Mouse (Mus musculus) brain, embryonic 14.5 days (tissue): ENCODE data around the gene Sorcs2. TPM values are rescaled to one million over a fixed set of nuclear protein-coding genes. Genes with fewer than 3 reads are reported as not detected.
A peak's percentile ranks its signal among the peaks of the same experiment; 100 is the strongest.

Experiments used
- DNase-seq: peaks from one replicate; pipeline ENCODE4 v3.0.0-alpha.2; 2011; ENCODE audit warnings: low read depth
- CTCF ChIP-seq: fragments of 200-500 bp; IDR thresholded peaks from 2 replicates; pipeline ENCODE4 v1.5.1; 2012; ENCODE audit warnings: inconsistent platforms, mild to moderate bottlenecking, moderate library complexity, borderline replicate concordance; ENCODE audit not compliant: insufficient read depth, insufficient read length; ENCODE audit errors: extremely low read depth
- POLR2A ChIP-seq: fragments of 200-500 bp; IDR thresholded peaks from 2 replicates; pipeline ENCODE4 v1.6.1; 2012; ENCODE audit warnings: mild to moderate bottlenecking, inconsistent platforms, borderline replicate concordance; ENCODE audit not compliant: poor library complexity, insufficient read depth, insufficient read length, severe bottlenecking; ENCODE audit errors: extremely low read depth
- polyA plus RNA-seq: library from polyadenylated mRNA; depleted of rRNA; stranded (reverse); fragments of >200 nt; gene quantifications from 2 replicates; pipeline ENCODE4 v1.2.3, GENCODE M21; 2012

Gene Sorcs2
- polyA plus RNA-seq, 1 experiment, result 29.0 TPM

GRCm38 (mm10) chr5:36081021-36081420, 316.9 kb downstream of the Sorcs2 start:
- DNase-seq, result no peak
- TF ChIP-seq CTCF, result no peak
- no peak for TF ChIP-seq POLR2A

GRCm38 (mm10) chr5:36075172-36076074, 322.5 kb downstream of the Sorcs2 start:
- TF ChIP-seq CTCF, result no peak
- no peak for TF ChIP-seq POLR2A
- DNase-seq, result peak; percentile 31

- TF ChIP-seq CTCF (no peak), POLR2A (no peak)
- peak; percentile 76 for DNase-seq
These were observed 328.2 kb downstream of the Sorcs2 start for GRCm38 (mm10) chr5:36069503-36070360.

- no peak for TF ChIP-seq POLR2A
- TF ChIP-seq CTCF, result no peak
- DNase-seq, result peak; percentile 56
These were observed 330.2 kb downstream of the Sorcs2 start for GRCm38 (mm10) chr5:36067651-36068181.

GRCm38 (mm10) chr5:36057804-36058322, 340.1 kb downstream of the Sorcs2 start:
- TF ChIP-seq CTCF, result no peak
- TF ChIP-seq POLR2A, result no peak
- DNase-seq, result no peak

- TF ChIP-seq POLR2A, result no peak
- TF ChIP-seq CTCF, result no peak
- no peak for DNase-seq
These were observed 341.0 kb downstream of the Sorcs2 start for GRCm38 (mm10) chr5:36056921-36057320.

GRCm38 (mm10) chr5:36055876-36056275, 342.1 kb downstream of the Sorcs2 start:
- no peak for TF ChIP-seq CTCF
- TF ChIP-seq POLR2A, result no peak
- DNase-seq, result no peak

- TF ChIP-seq POLR2A (no peak), CTCF (no peak; the same call in 1 of the 2 replicates)
- DNase-seq, result no peak
These were observed 343.4 kb downstream of the Sorcs2 start for GRCm38 (mm10) chr5:36054498-36054897.

- no peak for TF ChIP-seq POLR2A
- no peak for TF ChIP-seq CTCF
- no peak for DNase-seq
These were observed 354.8 kb downstream of the Sorcs2 start for GRCm38 (mm10) chr5:36043154-36043553.

GRCm38 (mm10) chr5:36041756-36042155, 356.2 kb downstream of the Sorcs2 start:
- no peak for DNase-seq
- TF ChIP-seq CTCF (no peak), POLR2A (no peak)

- TF ChIP-seq CTCF (no peak), POLR2A (no peak)
- DNase-seq, result no peak
These were observed 356.7 kb downstream of the Sorcs2 start for GRCm38 (mm10) chr5:36041236-36041562.
